Mouse (Mus musculus) liver, embryonic 15.5 days (tissue): ENCODE data around the gene Ypel1. TPM values are rescaled to one million over a fixed set of nuclear protein-coding genes. Genes with fewer than 3 reads are reported as not detected.

ENCODE experiments used
- ATAC-seq: fragments of 200-750 bp; cut with Nextera tagmentation; 2 replicates; pipeline ENCODE4 v1.8.0; 2017; ENCODE audit warnings: moderate number of reproducible peaks, mild to moderate bottlenecking, moderate library complexity; ENCODE audit not compliant: insufficient read depth
- H3K27ac ChIP-seq: fragments of 300-500 bp; sonication (generic); replicated peaks from 2 replicates; pipeline ENCODE4 v1.5.1; 2015; ENCODE audit warnings: mild to moderate bottlenecking, inconsistent platforms
- H3K27me3 ChIP-seq: fragments of 300-500 bp; sonication (generic); 2 replicates; pipeline ENCODE4 v1.6.1; 2015; ENCODE audit warnings: mild to moderate bottlenecking, inconsistent platforms
- H3K36me3 ChIP-seq: fragments of 300-500 bp; sonication (generic); replicated peaks from 2 replicates; pipeline ENCODE4 v1.6.1; 2015; ENCODE audit warnings: moderate library complexity, mild to moderate bottlenecking, inconsistent platforms
- H3K4me1 ChIP-seq: fragments of 300-500 bp; sonication (generic); replicated peaks from 2 replicates; pipeline ENCODE4 v1.6.1; 2015; ENCODE audit warnings: inconsistent platforms
- H3K4me2 ChIP-seq: fragments of 300-500 bp; sonication (generic); 2 replicates; pipeline ENCODE4 v1.6.1; 2015; ENCODE audit warnings: moderate library complexity, mild to moderate bottlenecking, inconsistent platforms
- H3K4me3 ChIP-seq: fragments of 300-500 bp; sonication (generic); replicated peaks from 2 replicates; pipeline ENCODE4 v1.5.1; 2015; ENCODE audit warnings: mild to moderate bottlenecking, inconsistent platforms
- H3K9ac ChIP-seq: fragments of 300-500 bp; sonication (generic); 2 replicates; pipeline ENCODE4 v1.6.1; 2015; ENCODE audit warnings: moderate library complexity, mild to moderate bottlenecking, inconsistent platforms
- H3K9me3 ChIP-seq: fragments of 300-500 bp; sonication (generic); replicated peaks from 2 replicates; pipeline ENCODE4 v1.6.1; 2016; ENCODE audit warnings: inconsistent platforms
- WGBS: fragments of 180-500 bp; shearing (Covaris S2); methylation state at CpG from one replicate; pipeline ENCODE4 v1.1.7; 2015; ENCODE audit warnings: mixed read lengths; ENCODE audit not compliant: insufficient replicate concordance; 5-methylcytosine and 5-hydroxymethylcytosine counted together
- polyA plus RNA-seq: library from polyadenylated mRNA; unstranded; fragments of >200 nt; fragmentation: Nextera tagmentation; extraction: Ambion mirVana; gene quantifications from 2 replicates; pipeline ENCODE4 v1.2.1, GENCODE M21; 2015

Ypel1 gene
- polyA plus RNA-seq, 1 experiment from 2014 or later, result 1.2 TPM

- 76% methylated on average over 3 of the region's 3 CpGs for WGBS
- H3K9me3 ChIP-seq, result no peaks in the 10 kb centered on the region
- no peaks in the 10 kb centered on the region for H3K4me1 ChIP-seq
- no peak for ATAC-seq
- H3K4me2 ChIP-seq, result no peak overlapping the region
- H3K27me3 ChIP-seq, result no peaks in the 10 kb centered on the region
- H3K9ac ChIP-seq, result no peak overlapping the region
- H3K27ac ChIP-seq, result no peak overlapping the region
- no peak overlapping the region for H3K4me3 ChIP-seq
- H3K36me3 ChIP-seq, result peaks cover 73% of the 10 kb centered on the region
Observed at GRCm38 (mm10) chr16:17088346-17088745, 18.9 kb downstream of the Ypel1 start.

GRCm38 (mm10) chr16:17096938-17097337, 27.4 kb downstream of the Ypel1 start:
- H3K4me3 ChIP-seq, result no peak overlapping the region
- no peaks in the 10 kb centered on the region for H3K9me3 ChIP-seq
- no peak overlapping the region for H3K27ac ChIP-seq
- no peaks in the 10 kb centered on the region for H3K27me3 ChIP-seq
- peaks cover 92% of the 10 kb centered on the region for H3K36me3 ChIP-seq
- H3K4me1 ChIP-seq, result no peaks in the 10 kb centered on the region
- no peak overlapping the region for H3K9ac ChIP-seq
- WGBS, result 76% methylated on average over 3 of the region's 3 CpGs
- ATAC-seq, result no peak
- H3K4me2 ChIP-seq, result no peak overlapping the region

GRCm38 (mm10) chr16:17102630-17103220, 33.2 kb downstream of the Ypel1 start:
- no peak for ATAC-seq
- H3K36me3 ChIP-seq, result peaks cover 88% of the 10 kb centered on the region
- WGBS, result 79% methylated on average over 7 of the region's 7 CpGs
- H3K4me1 ChIP-seq, result no peaks in the 10 kb centered on the region
- no peaks in the 10 kb centered on the region for H3K9me3 ChIP-seq
- H3K9ac ChIP-seq, result no peak overlapping the region
- no peak overlapping the region for H3K4me3 ChIP-seq
- H3K4me2 ChIP-seq, result no peak overlapping the region
- H3K27ac ChIP-seq, result no peak overlapping the region
- no peaks in the 10 kb centered on the region for H3K27me3 ChIP-seq

- ATAC-seq, result no peak
- H3K9ac ChIP-seq, result no peak overlapping the region
- peaks cover 82% of the 10 kb centered on the region for H3K36me3 ChIP-seq
- H3K27ac ChIP-seq, result no peak overlapping the region
- H3K4me1 ChIP-seq, result peaks cover 2% of the 10 kb centered on the region
- H3K27me3 ChIP-seq, result no peaks in the 10 kb centered on the region
- H3K4me2 ChIP-seq, result no peak overlapping the region
- H3K9me3 ChIP-seq, result no peaks in the 10 kb centered on the region
- WGBS, result 74% methylated on average over 4 of the region's 4 CpGs
- no peak overlapping the region for H3K4me3 ChIP-seq
Observed at GRCm38 (mm10) chr16:17104600-17104999, 35.1 kb downstream of the Ypel1 start.

- peaks cover 29% of the 10 kb centered on the region for H3K36me3 ChIP-seq
- H3K4me2 ChIP-seq, result peak within 1 kb of the TSS; percentile 72
- ATAC-seq, result peak; percentile 87
- WGBS, result 3% methylated on average over 38 of the region's 38 CpGs
- no peaks in the 10 kb centered on the region for H3K27me3 ChIP-seq
- no peaks in the 10 kb centered on the region for H3K9me3 ChIP-seq
- H3K27ac ChIP-seq, result peak within 1 kb of the TSS; percentile 84
- H3K4me1 ChIP-seq, result peaks cover 19% of the 10 kb centered on the region
- H3K4me3 ChIP-seq, result peak within 1 kb of the TSS; percentile 76
- peak within 1 kb of the TSS; percentile 75 for H3K9ac ChIP-seq
Observed at GRCm38 (mm10) chr16:17110771-17111743, 41.6 kb downstream of the Ypel1 start, which contains the start of gene Ppil2. TSS of gene Ppil2 (minus strand) at chr16:17111257.

- Histone ChIP-seq H3K36me3 (peaks cover 10% of the 10 kb centered on the region; the same call in 1 of the 2 replicates), H3K9ac (no peak overlapping the region), H3K4me2 (no peak overlapping the region), H3K9me3 (no peaks in the 10 kb centered on the region), H3K27me3 (no peaks in the 10 kb centered on the region), H3K4me3 (no peak overlapping the region), H3K4me1 (no peaks in the 10 kb centered on the region), H3K27ac (no peak overlapping the region)
- no peak for ATAC-seq
- 76% methylated on average over 5 of the region's 5 CpGs for WGBS
Observed at GRCm38 (mm10) chr16:17117309-17117799, 47.9 kb downstream of the Ypel1 start.

GRCm38 (mm10) chr16:17121569-17121968, 52.1 kb downstream of the Ypel1 start:
- Histone ChIP-seq H3K9ac (no peak overlapping the region), H3K4me1 (peaks cover 26% of the 10 kb centered on the region), H3K4me2 (no peak overlapping the region), H3K4me3 (no peak overlapping the region), H3K27ac (no peak overlapping the region), H3K36me3 (peaks cover 15% of the 10 kb centered on the region; the same call in 1 of the 2 replicates), H3K27me3 (no peaks in the 10 kb centered on the region), H3K9me3 (no peaks in the 10 kb centered on the region)
- no peak for ATAC-seq
- WGBS, result 86% methylated on average over 14 of the region's 14 CpGs

- Histone ChIP-seq H3K4me3 (peak overlapping the region; percentile 63), H3K4me1 (peaks cover 26% of the 10 kb centered on the region), H3K36me3 (peaks cover 12% of the 10 kb centered on the region; the same call in 1 of the 2 replicates), H3K4me2 (peak overlapping the region; percentile 85), H3K27me3 (no peaks in the 10 kb centered on the region), H3K9ac (peak overlapping the region; percentile 65), H3K27ac (no peak overlapping the region), H3K9me3 (no peaks in the 10 kb centered on the region)
- no peak for ATAC-seq
- WGBS, result 5% methylated on average over 22 of the region's 22 CpGs
Observed at GRCm38 (mm10) chr16:17124119-17124870, 54.8 kb downstream of the Ypel1 start.

- Histone ChIP-seq H3K27ac (peak within 1 kb of the TSS; percentile 64), H3K4me1 (peaks cover 26% of the 10 kb centered on the region), H3K9ac (peak within 1 kb of the TSS; percentile 65)
Observed at GRCm38 (mm10) chr16:17124871-17125520, 55.5 kb downstream of the Ypel1 start, which contains the start of gene 2610318N02Rik. TSS of gene 2610318N02Rik (minus strand) at chr16:17125167.

GRCm38 (mm10) chr16:17127292-17127691, 57.8 kb downstream of the Ypel1 start:
- Histone ChIP-seq H3K9me3 (no peaks in the 10 kb centered on the region), H3K4me1 (peaks cover 41% of the 10 kb centered on the region), H3K4me2 (no peak overlapping the region), H3K36me3 (peaks cover 9% of the 10 kb centered on the region; the same call in 1 of the 2 replicates), H3K27me3 (no peaks in the 10 kb centered on the region), H3K27ac (no peak overlapping the region), H3K4me3 (no peak overlapping the region), H3K9ac (no peak overlapping the region)
- ATAC-seq, result no peak
- WGBS, result 91% methylated on average over 1 of the region's 1 CpGs

More at GRCm38 (mm10) chr16:17124871-17125520, 55.5 kb downstream of the Ypel1 start, which contains the start of gene 2610318N02Rik:
- H3K36me3 ChIP-seq, result peaks cover 12% of the 10 kb centered on the region; the same call in 1 of the 2 replicates
- peak within 1 kb of the TSS; percentile 63 for H3K4me3 ChIP-seq
- ATAC-seq, result peak; percentile 97
- WGBS, result under 1% methylated on average over 25 of the region's 25 CpGs
- peak within 1 kb of the TSS; percentile 85 for H3K4me2 ChIP-seq
- no peaks in the 10 kb centered on the region for H3K27me3 ChIP-seq
- no peaks in the 10 kb centered on the region for H3K9me3 ChIP-seq
